Mouse (Mus musculus): ENCODE measurements around the gene Enc1.

The Enc1 gene

GRCm38 (mm10) chr13:97227795-97228194, 13.1 kb upstream of the Enc1 start:
- peak; percentile 55 for DNase-seq (ENCODE audit: low read depth, low spot score)

GRCm38 (mm10) chr13:97230101-97230500, 10.8 kb upstream of the Enc1 start:
- no peak for DNase-seq (ENCODE audit: low read depth, low spot score)

- no peak for DNase-seq (ENCODE audit: low read depth, low spot score)
These were observed 7.8 kb upstream of the Enc1 start for GRCm38 (mm10) chr13:97233092-97233491.

- DNase-seq (ENCODE audit: low read depth, low spot score), result peak; percentile 87
These were observed 6.0 kb upstream of the Enc1 start for GRCm38 (mm10) chr13:97234785-97235417.

- DNase-seq (ENCODE audit: low read depth, low spot score), result no peak
These were observed 5.0 kb upstream of the Enc1 start for GRCm38 (mm10) chr13:97235911-97236310.

- DNase-seq (ENCODE audit: low read depth, low spot score), result peak; percentile 68
These were observed 3.2 kb upstream of the Enc1 start for GRCm38 (mm10) chr13:97237700-97238099.

GRCm38 (mm10) chr13:97238181-97238981, 2.5 kb upstream of the Enc1 start:
- DNase-seq (ENCODE audit: low read depth, low spot score), result peak; percentile 47

GRCm38 (mm10) chr13:97239343-97240180, 1.3 kb upstream of the Enc1 start:
- DNase-seq (ENCODE audit: low read depth, low spot score), result peak; percentile 77

GRCm38 (mm10) chr13:97240279-97240964, 483 bp upstream of the Enc1 start:
- DNase-seq (ENCODE audit: low read depth, low spot score), result peak; percentile 91

GRCm38 (mm10) chr13:97241787-97242280, 929 bp downstream of the Enc1 start:
- no peak for DNase-seq (ENCODE audit: low read depth, low spot score)

- DNase-seq (ENCODE audit: low read depth, low spot score), result no peak
These were observed 1.8 kb downstream of the Enc1 start for GRCm38 (mm10) chr13:97242716-97243115.

- DNase-seq (ENCODE audit: low read depth, low spot score), result no peak
These were observed 3.2 kb downstream of the Enc1 start for GRCm38 (mm10) chr13:97243962-97244711.

GRCm38 (mm10) chr13:97244712-97245105, 3.8 kb downstream of the Enc1 start:
- DNase-seq (ENCODE audit: low read depth, low spot score), result peak; percentile 67

GRCm38 (mm10) chr13:97245157-97245556, 4.3 kb downstream of the Enc1 start:
- DNase-seq (ENCODE audit: low read depth, low spot score), result no peak

GRCm38 (mm10) chr13:97246217-97246616, 5.3 kb downstream of the Enc1 start:
- DNase-seq (ENCODE audit: low read depth, low spot score), result no peak

GRCm38 (mm10) chr13:97247754-97248153, 6.8 kb downstream of the Enc1 start:
- peak; percentile 59 for DNase-seq (ENCODE audit: low read depth, low spot score)

GRCm38 (mm10) chr13:97249051-97249461, 8.2 kb downstream of the Enc1 start:
- peak; percentile 64 for DNase-seq (ENCODE audit: low read depth, low spot score)

- DNase-seq (ENCODE audit: low read depth, low spot score), result no peak
These were observed 8.7 kb downstream of the Enc1 start for GRCm38 (mm10) chr13:97249507-97250078.

GRCm38 (mm10) chr13:97250148-97250547, 9.2 kb downstream of the Enc1 start:
- DNase-seq (ENCODE audit: low read depth, low spot score), result no peak

All from ZHBTc4 (cell line).